Mouse (Mus musculus) testis, adult 2 months (tissue): ENCODE measurements around the gene Nisch.

Experiments
- CTCF ChIP-seq: fragments of 200-500 bp; IDR thresholded peaks from 2 replicates; pipeline ENCODE4 v1.5.1; 2012; ENCODE audit warnings: low read depth, mild to moderate bottlenecking, inconsistent platforms, low read length, moderate library complexity; ENCODE audit not compliant: control insufficient read depth, insufficient read depth, insufficient replicate concordance
- POLR2A ChIP-seq: fragments of 200-500 bp; IDR thresholded peaks from 2 replicates; pipeline ENCODE4 v1.6.1; 2012; ENCODE audit warnings: low read depth, mild to moderate bottlenecking, inconsistent platforms, low read length, moderate library complexity; ENCODE audit not compliant: control insufficient read depth

- no peak for TF ChIP-seq CTCF
- no peak for TF ChIP-seq POLR2A
Observed at GRCm38 (mm10) chr14:31251626-31252025, 34.9 kb upstream of the Nisch start.
